Mouse (Mus musculus): ENCODE data around the gene Ctu1. TPM values are rescaled to one million over a fixed set of nuclear protein-coding genes. Genes with fewer than 3 reads are reported as not detected.
"Not testable (repeated sequence)": the region's sequence is repeated elsewhere in the genome, so short reads cannot be mapped to it uniquely, and the experiment has no call there.

The Ctu1 gene
- polyA plus RNA-seq, 1 experiment: 7.7 TPM

- Histone ChIP-seq H3K27ac (ENCODE audit: insufficient read depth, low read depth, low read length) (no peak overlapping the region), H3K4me3 (ENCODE audit: insufficient read depth, low read length) (no peak overlapping the region), H3K4me1 (ENCODE audit: control insufficient read depth, insufficient read depth, low read length) (peaks cover 18% of the 10 kb centered on the region)
- TF ChIP-seq CTCF (IDR thresholded peaks at IDR 0.05; ENCODE audit: low read depth, low read length) (no peak), POLR2A (IDR thresholded peaks at IDR 0.05; ENCODE audit: borderline replicate concordance, low read depth, low read length) (no peak)
Observed at GRCm38 (mm10) chr7:43675091-43675490, 3.3 kb downstream of the Ctu1 start.

- TF ChIP-seq CTCF (IDR thresholded peaks at IDR 0.05; ENCODE audit: low read depth, low read length): peak; percentile 71
- TF ChIP-seq POLR2A (IDR thresholded peaks at IDR 0.05; ENCODE audit: borderline replicate concordance, low read depth, low read length): no peak
- Histone ChIP-seq H3K4me1 (ENCODE audit: control insufficient read depth, insufficient read depth, low read length) (peaks cover under 1% of the 10 kb centered on the region; the same call in 1 of the 2 replicates), H3K4me3 (ENCODE audit: insufficient read depth, low read length) (no peak overlapping the region), H3K27ac (ENCODE audit: insufficient read depth, low read depth, low read length) (no peak overlapping the region)
Observed at GRCm38 (mm10) chr7:43678517-43678916, 6.7 kb downstream of the Ctu1 start.

- Histone ChIP-seq H3K4me1 (ENCODE audit: control insufficient read depth, insufficient read depth, low read length) (no peaks in the 10 kb centered on the region), H3K4me3 (ENCODE audit: insufficient read depth, low read length) (no peak overlapping the region), H3K27ac (ENCODE audit: insufficient read depth, low read depth, low read length) (no peak overlapping the region)
- TF ChIP-seq POLR2A (IDR thresholded peaks at IDR 0.05; ENCODE audit: borderline replicate concordance, low read depth, low read length): no peak
- TF ChIP-seq CTCF (IDR thresholded peaks at IDR 0.05; ENCODE audit: low read depth, low read length): peak; percentile 88
Observed at GRCm38 (mm10) chr7:43680960-43681359, 9.1 kb downstream of the Ctu1 start.

GRCm38 (mm10) chr7:43682511-43682910, 10.7 kb downstream of the Ctu1 start:
- H3K4me3 ChIP-seq (ENCODE audit: insufficient read depth, low read length); H3K4me1 ChIP-seq (ENCODE audit: control insufficient read depth, insufficient read depth, low read length); H3K27ac ChIP-seq (ENCODE audit: insufficient read depth, low read depth, low read length): not testable (repeated sequence)

- no peak for TF ChIP-seq POLR2A (IDR thresholded peaks at IDR 0.05; ENCODE audit: borderline replicate concordance, low read depth, low read length)
- no peak for TF ChIP-seq CTCF (IDR thresholded peaks at IDR 0.05; ENCODE audit: low read depth, low read length)
- Histone ChIP-seq H3K4me3 (ENCODE audit: insufficient read depth, low read length) (no peak overlapping the region), H3K27ac (ENCODE audit: insufficient read depth, low read depth, low read length) (no peak overlapping the region), H3K4me1 (ENCODE audit: control insufficient read depth, insufficient read depth, low read length) (no peaks in the 10 kb centered on the region)
Observed at GRCm38 (mm10) chr7:43685088-43685487, 13.3 kb downstream of the Ctu1 start.

- H3K4me3 ChIP-seq (ENCODE audit: insufficient read depth, low read length): no peak within 1 kb of the TSS
- H3K27ac ChIP-seq (ENCODE audit: insufficient read depth, low read depth, low read length): no peak within 1 kb of the TSS
- TF ChIP-seq CTCF (IDR thresholded peaks at IDR 0.05; ENCODE audit: low read depth, low read length) (no peak), POLR2A (IDR thresholded peaks at IDR 0.05; ENCODE audit: borderline replicate concordance, low read depth, low read length) (no peak)
- no peaks in the 10 kb centered on the region for H3K4me1 ChIP-seq (ENCODE audit: control insufficient read depth, insufficient read depth, low read length)
Observed at GRCm38 (mm10) chr7:43690118-43690517, 18.3 kb downstream of the Ctu1 start, which contains the start of gene Klk14. TSS of gene Klk14 (plus strand) at chr7:43690418.

GRCm38 (mm10) chr7:43710031-43710430, 38.2 kb downstream of the Ctu1 start:
- Histone ChIP-seq H3K4me1 (ENCODE audit: control insufficient read depth, insufficient read depth, low read length) (no peaks in the 10 kb centered on the region), H3K4me3 (ENCODE audit: insufficient read depth, low read length) (no peak overlapping the region), H3K27ac (ENCODE audit: insufficient read depth, low read depth, low read length) (no peak overlapping the region)
- no peak for TF ChIP-seq CTCF (IDR thresholded peaks at IDR 0.05; ENCODE audit: low read depth, low read length)
- no peak for TF ChIP-seq POLR2A (IDR thresholded peaks at IDR 0.05; ENCODE audit: borderline replicate concordance, low read depth, low read length)

- TF ChIP-seq POLR2A (IDR thresholded peaks at IDR 0.05; ENCODE audit: borderline replicate concordance, low read depth, low read length): no peak
- TF ChIP-seq CTCF (IDR thresholded peaks at IDR 0.05; ENCODE audit: low read depth, low read length): no peak
- Histone ChIP-seq H3K4me3 (ENCODE audit: insufficient read depth, low read length) (no peak within 1 kb of the TSS), H3K27ac (ENCODE audit: insufficient read depth, low read depth, low read length) (no peak within 1 kb of the TSS), H3K4me1 (ENCODE audit: control insufficient read depth, insufficient read depth, low read length) (no peaks in the 10 kb centered on the region)
Observed at GRCm38 (mm10) chr7:43712267-43712666, 40.5 kb downstream of the Ctu1 start, which contains the start of gene Klk13. TSS of gene Klk13 (plus strand) at chr7:43712567.

- H3K4me1 ChIP-seq (ENCODE audit: control insufficient read depth, insufficient read depth, low read length): no peaks in the 10 kb centered on the region
- no peak overlapping the region for H3K27ac ChIP-seq (ENCODE audit: insufficient read depth, low read depth, low read length)
- H3K4me3 ChIP-seq (ENCODE audit: insufficient read depth, low read length): no peak overlapping the region
- TF ChIP-seq POLR2A (IDR thresholded peaks at IDR 0.05; ENCODE audit: borderline replicate concordance, low read depth, low read length) (no peak), CTCF (IDR thresholded peaks at IDR 0.05; ENCODE audit: low read depth, low read length) (no peak)
Observed at GRCm38 (mm10) chr7:43712917-43713316, 41.1 kb downstream of the Ctu1 start.

GRCm38 (mm10) chr7:43713741-43714351, 42.0 kb downstream of the Ctu1 start:
- H3K4me1 ChIP-seq (ENCODE audit: control insufficient read depth, insufficient read depth, low read length): no peaks in the 10 kb centered on the region
- no peak for TF ChIP-seq CTCF (IDR thresholded peaks at IDR 0.05; ENCODE audit: low read depth, low read length)
- TF ChIP-seq POLR2A (IDR thresholded peaks at IDR 0.05; ENCODE audit: borderline replicate concordance, low read depth, low read length): no peak
- no peak overlapping the region for H3K4me3 ChIP-seq (ENCODE audit: insufficient read depth, low read length)
- H3K27ac ChIP-seq (ENCODE audit: insufficient read depth, low read depth, low read length): no peak overlapping the region

Other genes with a start within 250 kb of the Ctu1 start
- not detected in 2 replicates for gene Lim2, start 244.3 kb upstream of the Ctu1 start, polyA plus RNA-seq (2012; ENCODE audit: insufficient read depth, insufficient read length, missing spikeins)
- not detected in 2 replicates for gene Nkg7, start 234.9 kb upstream of the Ctu1 start, polyA plus RNA-seq (2012; ENCODE audit: insufficient read depth, insufficient read length, missing spikeins)
- not detected in 2 replicates for gene Cldnd2, start 231.2 kb upstream of the Ctu1 start, polyA plus RNA-seq (2012; ENCODE audit: insufficient read depth, insufficient read length, missing spikeins)
- gene Etfb, start 227.9 kb upstream of the Ctu1 start, polyA plus RNA-seq (2012; ENCODE audit: insufficient read depth, insufficient read length, missing spikeins): 79.5 and 87.0 TPM in 2 replicates
- gene Gm45233, start 227.9 kb upstream of the Ctu1 start, polyA plus RNA-seq (2012; ENCODE audit: insufficient read depth, insufficient read length, missing spikeins): not detected in 2 replicates
- gene Vsig10l, start 208.9 kb upstream of the Ctu1 start, polyA plus RNA-seq (2012; ENCODE audit: insufficient read depth, insufficient read length, missing spikeins): 4.5 and 4.9 TPM in 2 replicates
- not detected in 2 replicates for gene Iglon5, start 181.9 kb upstream of the Ctu1 start, polyA plus RNA-seq (2012; ENCODE audit: insufficient read depth, insufficient read length, missing spikeins)
- gene 4931406B18Rik, start 166.1 kb upstream of the Ctu1 start, polyA plus RNA-seq (2012; ENCODE audit: insufficient read depth, insufficient read length, missing spikeins): not detected in 2 replicates
- 54.9 and 67.4 TPM in 2 replicates for gene Cd33, start 127.6 kb upstream of the Ctu1 start, polyA plus RNA-seq (2012; ENCODE audit: insufficient read depth, insufficient read length, missing spikeins)
- gene Zfp658, start 109.8 kb upstream of the Ctu1 start, polyA plus RNA-seq (2012; ENCODE audit: insufficient read depth, insufficient read length, missing spikeins): 6.6 and 7.5 TPM in 2 replicates
- gene Zfp719, start 92.4 kb upstream of the Ctu1 start, polyA plus RNA-seq (2012; ENCODE audit: insufficient read depth, insufficient read length, missing spikeins): 4.7 and 5.5 TPM in 2 replicates
- not detected in 2 replicates for gene Zfp819, start 64.8 kb upstream of the Ctu1 start, polyA plus RNA-seq (2012; ENCODE audit: insufficient read depth, insufficient read length, missing spikeins)
- gene Ceacam18, start 37.3 kb upstream of the Ctu1 start, polyA plus RNA-seq (2012; ENCODE audit: insufficient read depth, insufficient read length, missing spikeins): not detected in 2 replicates
- gene Siglece, start 11.9 kb upstream of the Ctu1 start, polyA plus RNA-seq (2012; ENCODE audit: insufficient read depth, insufficient read length, missing spikeins): 41.5 and 47.6 TPM in 2 replicates
- not detected in 2 replicates for gene Klk14, start 18.4 kb downstream of the Ctu1 start, polyA plus RNA-seq (2012; ENCODE audit: insufficient read depth, insufficient read length, missing spikeins)
- gene Klk13, start 40.6 kb downstream of the Ctu1 start, polyA plus RNA-seq (2012; ENCODE audit: insufficient read depth, insufficient read length, missing spikeins): not detected in 2 replicates
- gene Klk12, start 96.9 kb downstream of the Ctu1 start, polyA plus RNA-seq (2012; ENCODE audit: insufficient read depth, insufficient read length, missing spikeins): not detected in 2 replicates
- gene Klk11, start 102.6 kb downstream of the Ctu1 start, polyA plus RNA-seq (2012; ENCODE audit: insufficient read depth, insufficient read length, missing spikeins): not detected in 2 replicates
- gene Klk10, start 109.0 kb downstream of the Ctu1 start, polyA plus RNA-seq (2012; ENCODE audit: insufficient read depth, insufficient read length, missing spikeins): not detected in 2 replicates
- not detected in 2 replicates for gene Klk9, start 119.9 kb downstream of the Ctu1 start, polyA plus RNA-seq (2012; ENCODE audit: insufficient read depth, insufficient read length, missing spikeins)
- not detected in 2 replicates for gene Klk8, start 125.6 kb downstream of the Ctu1 start, polyA plus RNA-seq (2012; ENCODE audit: insufficient read depth, insufficient read length, missing spikeins)
- not detected in 2 replicates for gene Klk7, start 139.3 kb downstream of the Ctu1 start, polyA plus RNA-seq (2012; ENCODE audit: insufficient read depth, insufficient read length, missing spikeins)
- not detected in 2 replicates for gene Klk6, start 152.5 kb downstream of the Ctu1 start, polyA plus RNA-seq (2012; ENCODE audit: insufficient read depth, insufficient read length, missing spikeins)
- not detected in 2 replicates for gene Klk5, start 170.0 kb downstream of the Ctu1 start, polyA plus RNA-seq (2012; ENCODE audit: insufficient read depth, insufficient read length, missing spikeins)
- gene Klk4, start 209.1 kb downstream of the Ctu1 start, polyA plus RNA-seq (2012; ENCODE audit: insufficient read depth, insufficient read length, missing spikeins): not detected in 2 replicates

Data from bone marrow macrophage, adult 2 months (primary cell).